Mouse (Mus musculus): ENCODE measurements around the gene Top3a.
"Not testable (repeated sequence)": the region's sequence is repeated elsewhere in the genome, so short reads cannot be mapped to it uniquely, and the experiment has no call there.

Top3a gene

DNA sequence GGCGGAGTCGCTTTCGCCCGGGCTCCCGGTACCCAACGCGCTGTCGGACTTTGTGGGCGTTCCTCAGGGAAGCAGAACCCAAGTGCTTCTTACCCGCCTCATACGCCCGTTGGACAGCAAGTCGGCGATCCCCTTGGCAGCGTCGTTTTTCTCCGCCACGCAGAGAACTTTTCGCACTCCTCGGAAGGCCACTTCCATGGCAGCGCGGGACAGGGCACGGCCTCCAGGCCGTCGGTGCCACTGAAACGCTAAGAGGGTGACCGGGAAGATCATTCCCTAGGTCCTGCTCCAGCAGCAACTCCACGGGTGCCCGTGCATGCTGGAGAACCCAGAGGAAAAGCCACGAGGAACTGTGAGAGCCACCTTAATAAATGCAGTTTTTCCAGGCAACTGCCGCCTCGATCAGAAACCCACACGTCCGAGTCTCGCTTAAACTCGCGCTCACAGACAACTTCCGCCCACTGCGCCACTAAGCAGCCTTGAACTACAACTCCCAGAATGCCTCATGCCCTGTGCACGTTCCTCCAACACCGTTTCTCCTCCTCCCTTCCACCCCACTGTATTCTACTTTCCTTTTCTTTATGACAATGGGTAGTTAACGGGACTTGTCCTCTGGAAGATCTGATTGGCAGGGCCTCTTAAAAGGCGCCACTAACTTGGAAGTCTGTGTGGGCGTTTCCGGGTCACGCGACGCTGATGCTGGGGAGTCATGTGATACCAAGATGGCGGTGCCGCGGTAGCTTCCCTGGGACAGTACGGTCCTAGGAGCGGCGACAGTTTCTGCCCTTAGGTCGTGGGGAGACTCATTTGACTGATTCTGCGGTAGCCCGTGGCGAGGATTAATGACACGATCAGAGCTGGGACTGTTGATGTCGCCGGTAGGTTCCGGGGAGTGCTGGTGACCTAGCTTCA, at the start of gene Top3a, which contains the start of gene Smcr8:
TSS of gene Top3a (minus strand) at position 537 of the 912 bp plus-strand sequence.
TSS of gene Smcr8 (plus strand) at position 696 of the 912 bp plus-strand sequence.
- peak; percentile 69 for DNase-seq

DNA sequence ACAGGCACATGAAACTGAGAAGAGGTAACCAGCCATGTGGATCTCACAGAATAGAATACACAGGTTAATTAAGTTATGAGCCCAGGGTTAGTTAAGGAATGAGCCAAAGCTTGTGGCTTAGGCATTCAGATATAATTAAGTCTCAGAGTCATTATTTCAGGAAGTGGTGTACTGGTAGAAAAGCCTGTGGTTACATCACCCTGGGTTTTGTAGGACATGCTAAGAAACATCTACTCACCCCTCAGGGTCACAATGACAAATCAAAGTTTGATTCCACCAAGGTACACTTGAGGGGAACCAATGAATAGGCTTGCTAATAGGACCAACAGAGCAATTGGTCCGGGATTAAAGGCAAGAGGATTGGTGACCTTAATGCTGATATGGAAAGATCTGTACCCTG, 49.5 kb upstream of the Top3a start:
- DNase-seq: no peak

DNA sequence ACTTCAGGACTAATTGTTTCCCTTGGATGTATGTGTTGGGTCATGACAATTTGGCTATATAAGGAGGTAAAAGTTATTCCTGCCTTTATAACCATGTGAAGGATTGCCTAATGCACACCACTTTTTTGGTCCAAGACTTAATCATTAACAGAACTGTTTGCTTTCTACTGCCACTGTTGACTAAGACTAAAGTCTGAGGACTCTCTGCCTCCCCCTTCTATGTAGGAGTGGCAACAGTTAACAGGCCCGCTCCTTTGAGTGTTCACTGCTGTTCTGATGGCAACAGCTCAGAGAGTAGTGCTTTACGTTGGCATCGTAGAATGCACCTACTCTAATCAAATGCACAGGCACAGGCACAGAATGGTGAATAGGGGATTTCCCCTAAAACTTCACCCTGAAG, 48.0 kb upstream of the Top3a start:
- DNase-seq: no peak

DNA sequence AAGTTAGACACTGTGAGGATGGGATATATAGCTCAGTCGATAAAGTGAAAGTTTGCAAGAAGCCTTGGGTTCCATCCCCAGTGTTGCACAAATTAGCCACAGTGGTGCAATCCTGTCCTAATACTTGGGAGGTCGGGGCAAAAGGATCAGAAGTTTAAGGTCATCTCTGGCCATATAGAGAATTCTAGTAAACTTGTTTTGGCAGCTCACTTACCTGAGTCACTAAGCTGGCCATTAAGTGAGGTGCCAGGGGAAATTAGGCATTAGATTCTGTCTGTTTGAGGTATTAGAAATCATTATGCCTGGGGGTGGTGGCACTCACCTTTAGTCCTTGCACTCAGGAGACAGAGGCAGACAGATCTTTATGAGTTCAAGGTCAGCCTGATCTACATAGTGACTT, 46.6 kb upstream of the Top3a start:
- DNase-seq: no peak

DNA sequence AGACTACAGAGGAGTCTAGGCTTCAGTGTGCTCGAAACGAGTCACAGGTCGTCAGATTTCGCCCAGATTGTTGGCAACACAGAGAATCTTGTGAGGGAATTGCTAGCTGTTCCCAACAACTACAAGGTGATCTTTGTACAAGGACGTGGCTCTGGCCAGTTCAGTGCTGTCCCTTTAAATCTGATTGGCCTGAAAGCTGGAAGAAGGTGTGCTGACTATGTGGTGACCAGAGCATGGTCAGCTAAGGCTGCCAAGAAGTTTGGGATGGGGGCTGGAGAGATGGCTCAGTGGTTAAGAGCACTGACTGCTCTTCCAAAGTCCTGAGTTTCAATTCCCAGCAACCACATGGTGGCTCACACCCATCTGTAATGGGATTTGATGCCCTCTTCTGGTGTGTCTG, 39.2 kb upstream of the Top3a start:
- DNase-seq: no peak

DNA sequence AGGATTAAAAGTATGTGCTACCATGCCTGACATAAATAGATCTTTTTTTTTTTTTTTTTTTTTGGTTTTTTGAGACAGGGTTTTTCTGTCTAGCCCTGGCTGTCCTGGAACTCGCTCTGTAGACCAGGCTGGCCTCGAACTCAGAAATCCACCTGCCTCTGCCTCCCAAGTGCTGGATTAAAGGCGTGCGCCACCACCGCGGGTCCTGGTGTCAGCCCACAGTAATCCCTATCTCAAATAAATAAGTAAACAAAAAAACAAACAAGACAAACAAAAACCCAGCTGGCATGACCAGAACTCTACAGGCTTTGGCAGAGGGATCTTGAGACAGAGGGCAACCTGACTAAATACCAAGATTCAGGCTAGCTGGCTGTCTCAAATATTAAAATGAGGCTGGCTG, 34.5 kb upstream of the Top3a start, which contains the start of gene Shmt1:
TSS of gene Shmt1 (minus strand) at position 101 of the 400 bp plus-strand sequence.
- not testable (repeated sequence) for DNase-seq

DNA sequence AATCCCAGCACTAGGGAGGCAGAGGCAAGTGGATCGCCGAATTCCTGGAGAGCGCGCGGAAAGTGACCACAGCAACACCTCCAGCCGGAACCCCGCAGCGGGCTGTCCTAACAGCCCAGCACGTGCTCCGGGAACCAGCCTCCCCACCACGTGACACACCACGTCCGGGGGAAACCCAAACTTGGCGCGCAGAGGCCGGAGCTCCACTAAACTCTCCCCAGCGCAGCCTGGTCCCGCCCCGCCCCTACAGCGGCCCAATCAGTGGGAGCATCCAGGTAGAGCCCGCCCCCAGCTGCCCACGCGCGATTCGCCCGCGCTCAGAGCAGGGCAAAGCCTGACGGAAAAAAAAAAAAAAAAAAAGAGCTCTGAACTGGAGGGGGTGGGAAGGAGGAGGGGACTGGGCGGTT, 33.9 kb upstream of the Top3a start:
- peak; percentile 77 for DNase-seq

DNA sequence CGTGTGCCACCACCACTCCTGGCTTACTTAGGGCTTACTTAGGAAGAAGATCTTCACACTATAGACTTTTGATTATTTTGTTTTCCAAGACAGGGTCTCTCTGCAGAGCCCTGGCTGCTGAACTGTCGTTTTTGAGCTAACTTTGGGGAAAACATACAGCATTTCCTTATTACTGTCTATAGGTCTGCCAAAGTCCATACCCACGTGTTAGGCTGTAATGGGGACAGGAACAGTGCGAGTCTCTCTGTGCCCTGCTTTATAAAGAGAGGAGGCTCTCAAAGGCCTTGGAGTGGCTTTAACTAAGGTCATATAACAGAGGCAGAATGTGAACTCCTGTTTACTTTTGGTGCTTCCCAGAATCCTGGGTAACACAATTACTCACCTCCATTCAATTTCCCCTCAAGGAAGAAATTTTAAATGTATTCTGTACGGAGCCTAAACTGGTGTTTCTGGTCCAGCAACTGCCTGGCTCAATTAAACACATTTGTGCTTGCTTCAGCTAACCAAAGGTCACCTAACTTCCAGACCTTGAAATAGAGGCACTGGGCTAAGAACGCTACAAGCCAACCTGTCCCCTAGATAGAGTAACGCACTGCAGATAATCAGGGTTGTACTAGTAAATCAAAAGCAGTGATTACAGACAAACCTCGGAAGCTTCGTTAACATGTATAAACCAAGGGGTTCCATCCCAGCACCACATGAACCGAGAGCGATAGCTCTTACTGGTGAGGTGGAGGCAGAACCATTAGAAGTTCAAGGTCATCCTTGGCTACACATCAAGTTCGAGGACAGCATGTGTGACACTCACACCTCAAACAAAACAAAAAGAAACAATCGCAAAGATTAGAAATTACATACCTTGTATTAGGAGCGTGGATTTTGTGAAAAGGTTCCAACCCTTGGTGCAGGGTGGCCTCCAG, 33.1 kb upstream of the Top3a start:
- no peak for DNase-seq

DNA sequence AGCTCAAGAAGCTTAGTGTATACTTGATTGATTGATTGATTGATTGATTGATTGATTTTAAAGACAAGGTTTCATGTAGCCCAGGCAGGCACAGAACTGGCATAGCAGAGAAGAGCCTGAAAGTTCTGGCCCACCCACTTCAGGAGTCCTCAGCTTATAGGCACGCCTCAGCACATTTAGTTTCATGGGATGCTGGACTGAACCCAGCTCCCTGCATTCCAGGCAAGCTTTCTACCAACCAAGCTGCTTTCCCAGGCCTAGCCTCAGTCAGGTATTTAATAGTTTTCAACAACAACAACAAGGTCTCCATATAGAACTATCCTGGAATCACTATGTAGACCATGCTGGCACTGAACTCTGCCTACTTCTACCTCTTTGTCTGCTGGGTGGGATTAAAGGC, 32.4 kb upstream of the Top3a start:
- DNase-seq: no peak

DNA sequence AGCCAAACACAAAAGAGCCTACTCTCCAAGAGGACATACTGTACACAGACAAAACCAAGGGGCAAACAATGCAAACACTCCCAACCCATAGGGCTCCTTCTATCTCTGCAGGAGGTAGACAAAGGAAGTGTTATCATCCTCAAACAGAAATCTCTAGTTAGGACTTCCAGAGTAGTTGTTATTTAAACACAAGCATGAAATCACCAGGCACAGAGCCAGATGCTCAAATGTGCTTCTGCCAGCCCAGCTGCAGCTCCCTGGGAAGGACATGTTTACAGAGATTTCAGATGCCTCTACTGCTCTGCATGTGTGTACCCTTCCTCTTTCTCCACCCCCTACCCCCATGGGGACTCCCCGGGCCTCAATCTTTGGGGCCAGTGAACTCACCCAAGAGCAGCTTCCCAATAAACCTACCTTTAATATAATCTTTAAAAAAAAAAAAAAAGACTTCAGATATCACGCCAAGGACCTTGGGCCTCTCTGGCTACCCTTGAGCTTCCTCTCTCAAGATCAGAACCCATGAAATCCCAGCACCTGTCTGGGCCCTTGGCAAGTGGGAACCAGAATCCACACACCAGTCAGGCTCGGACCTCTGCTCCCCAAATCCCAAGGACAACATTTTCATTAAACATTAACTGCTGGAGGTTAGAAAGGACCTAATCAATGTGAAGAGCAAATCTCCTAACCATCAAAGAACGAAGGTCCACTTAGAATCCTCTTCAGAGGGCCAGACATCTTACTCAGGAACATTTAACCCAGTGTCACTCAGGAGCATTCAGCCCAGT, 31.3 kb upstream of the Top3a start:
- no peak for DNase-seq

DNA sequence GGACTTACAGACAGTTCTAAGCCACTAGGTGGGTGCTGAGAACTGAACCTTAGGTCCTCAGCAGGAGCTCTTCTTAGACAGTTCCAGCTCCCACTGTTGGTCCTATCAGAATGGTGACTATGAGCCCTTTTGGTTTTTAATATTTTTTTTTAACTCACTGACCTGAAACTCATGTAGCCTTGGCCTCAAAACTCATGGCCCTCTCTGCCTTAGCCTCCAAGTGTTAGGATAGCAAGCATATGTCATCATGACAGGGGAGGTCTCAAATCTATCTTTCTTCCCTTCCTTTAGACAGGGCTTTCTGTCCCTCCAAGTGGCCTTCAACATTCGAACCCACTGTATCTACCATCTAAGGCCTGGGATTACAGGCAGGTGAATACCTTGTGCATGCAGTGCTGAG, 23.7 kb upstream of the Top3a start:
- no peak for DNase-seq

DNA sequence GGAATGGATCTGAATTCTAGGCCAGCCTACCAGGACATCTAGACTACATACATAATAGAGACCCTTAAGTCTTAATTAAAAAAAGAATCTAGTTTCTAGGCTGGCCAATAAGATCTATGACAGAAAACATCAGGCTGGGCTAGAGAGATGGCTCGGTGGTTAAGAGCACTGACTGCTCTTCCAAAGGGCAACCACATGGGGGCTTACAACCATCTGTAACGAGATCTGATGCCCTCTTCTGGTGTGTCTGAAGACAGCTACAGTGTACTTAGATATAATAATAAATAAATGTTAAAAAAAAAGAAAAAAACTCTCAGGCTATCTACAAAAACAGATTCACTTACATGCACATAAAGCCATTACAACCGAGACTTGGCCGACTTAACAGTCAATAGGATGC, 22.8 kb upstream of the Top3a start:
- DNase-seq: no peak

DNA sequence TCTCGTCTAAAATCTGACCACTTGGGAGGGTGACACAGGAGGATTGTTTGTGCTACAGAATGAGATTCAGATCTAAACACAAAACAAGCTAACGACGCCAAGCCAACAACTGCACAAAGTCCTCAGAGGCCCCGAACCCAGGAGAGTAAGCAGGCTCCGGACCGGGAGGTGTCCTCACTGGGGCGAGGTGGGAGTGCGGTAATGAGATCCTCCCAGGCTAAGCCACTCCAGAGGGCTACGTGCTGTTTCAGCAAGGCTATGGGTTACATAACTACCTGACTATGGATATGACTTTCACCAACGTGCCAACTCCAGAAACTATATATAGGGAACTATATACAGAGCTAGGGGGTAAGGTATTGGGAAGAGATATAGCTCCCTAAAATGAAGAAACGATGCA, 19.2 kb upstream of the Top3a start:
- DNase-seq: no peak

DNA sequence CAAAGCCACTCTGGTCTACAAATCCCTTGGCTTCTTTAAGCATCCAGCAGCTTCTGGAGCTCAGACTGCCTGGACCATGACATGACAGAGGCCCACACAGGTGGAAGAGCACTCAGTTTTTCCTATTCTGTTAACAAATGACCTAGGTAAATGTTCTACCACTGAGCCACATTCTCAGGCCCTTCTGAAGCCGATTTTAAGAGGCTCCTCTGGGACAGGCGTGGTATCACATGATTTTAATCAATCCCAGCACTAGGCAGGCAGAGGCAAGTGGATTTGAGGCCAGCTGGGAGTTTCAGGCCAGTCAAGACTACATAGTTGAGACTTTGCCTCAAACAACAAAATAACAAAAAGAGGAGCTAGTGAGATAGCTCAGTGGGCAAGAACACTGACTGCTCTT, 13.3 kb upstream of the Top3a start:
- no peak for DNase-seq

DNA sequence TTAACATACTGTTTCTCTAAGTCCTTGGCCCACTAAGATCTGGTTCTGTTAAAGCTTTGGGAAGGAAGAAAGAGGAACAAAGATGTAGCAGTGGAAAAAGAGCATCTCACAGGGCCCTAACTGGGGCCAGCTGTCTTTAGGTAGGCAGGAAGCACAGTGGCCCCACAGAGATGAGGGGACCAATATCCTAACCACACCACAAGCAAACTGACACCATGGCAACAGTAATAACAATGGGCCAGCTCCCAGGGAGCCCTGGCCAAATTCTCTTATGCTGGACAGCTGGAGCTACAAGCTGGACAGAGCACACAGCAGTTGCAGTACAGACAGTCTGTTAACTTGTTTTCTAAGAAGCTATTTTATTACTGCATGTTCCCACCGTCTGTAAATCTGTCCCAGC, 10.4 kb upstream of the Top3a start:
- DNase-seq: no peak

DNA sequence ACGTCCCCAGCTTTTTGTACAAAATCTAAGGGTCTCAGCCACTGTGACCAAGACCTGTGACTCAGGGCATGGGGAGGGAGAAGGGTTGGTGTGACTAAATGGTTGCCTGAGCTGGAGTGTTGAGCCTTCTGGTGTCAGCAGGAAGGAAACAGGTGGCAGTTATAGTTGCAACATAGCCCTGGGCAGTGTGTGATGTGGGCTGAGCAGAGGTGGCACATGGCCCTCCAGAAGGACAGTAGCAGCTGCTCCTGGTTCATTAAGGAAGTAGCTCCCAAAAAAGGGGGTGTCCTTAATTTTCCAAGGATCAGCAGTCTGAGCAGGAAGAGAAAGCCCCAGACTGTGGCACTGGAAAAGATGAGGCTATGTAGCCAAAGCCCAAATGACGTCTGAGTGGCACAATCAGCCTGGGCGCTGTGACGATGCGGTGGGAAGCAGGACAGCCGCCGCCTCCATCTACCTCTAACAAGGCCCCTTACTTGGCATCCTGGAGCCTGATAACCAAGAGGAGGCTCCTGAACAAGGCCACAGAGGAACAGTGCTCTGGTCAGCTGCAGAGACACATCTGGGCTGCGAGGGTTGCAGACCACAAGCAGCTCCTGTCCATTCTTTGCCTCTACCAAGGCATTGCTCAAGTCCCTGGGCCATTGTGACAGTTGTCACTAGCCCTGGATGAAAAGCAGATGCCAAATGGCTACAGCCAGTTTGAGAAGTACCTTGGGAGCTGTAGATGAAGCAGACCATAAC, 7.2 kb upstream of the Top3a start:
- DNase-seq: no peak

DNA sequence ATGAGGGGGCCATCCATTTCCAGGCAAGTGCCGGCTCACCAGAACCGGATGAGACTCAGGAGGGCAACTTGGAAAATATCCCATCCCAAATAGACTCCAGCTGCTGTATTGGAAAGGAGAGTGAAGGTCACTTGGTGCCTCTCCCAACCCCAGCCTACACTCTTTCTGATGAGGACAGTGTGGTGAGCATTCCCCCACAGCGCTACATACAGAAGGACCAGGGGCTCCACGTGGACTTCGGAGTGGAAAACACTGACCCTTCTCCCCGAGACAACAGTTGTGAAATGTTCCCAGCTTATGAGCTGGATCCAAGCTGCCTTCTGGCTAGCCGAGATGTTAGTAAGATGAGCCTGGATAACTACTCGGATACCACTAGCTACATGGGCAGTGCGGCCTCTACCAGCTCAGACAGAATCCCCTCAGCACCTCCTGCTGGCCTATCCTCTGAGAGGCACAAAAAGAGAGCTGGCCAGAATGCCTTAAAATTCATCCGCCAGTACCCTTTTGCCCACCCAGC, 2.6 kb upstream of the Top3a start:
- DNase-seq: no peak

DNA sequence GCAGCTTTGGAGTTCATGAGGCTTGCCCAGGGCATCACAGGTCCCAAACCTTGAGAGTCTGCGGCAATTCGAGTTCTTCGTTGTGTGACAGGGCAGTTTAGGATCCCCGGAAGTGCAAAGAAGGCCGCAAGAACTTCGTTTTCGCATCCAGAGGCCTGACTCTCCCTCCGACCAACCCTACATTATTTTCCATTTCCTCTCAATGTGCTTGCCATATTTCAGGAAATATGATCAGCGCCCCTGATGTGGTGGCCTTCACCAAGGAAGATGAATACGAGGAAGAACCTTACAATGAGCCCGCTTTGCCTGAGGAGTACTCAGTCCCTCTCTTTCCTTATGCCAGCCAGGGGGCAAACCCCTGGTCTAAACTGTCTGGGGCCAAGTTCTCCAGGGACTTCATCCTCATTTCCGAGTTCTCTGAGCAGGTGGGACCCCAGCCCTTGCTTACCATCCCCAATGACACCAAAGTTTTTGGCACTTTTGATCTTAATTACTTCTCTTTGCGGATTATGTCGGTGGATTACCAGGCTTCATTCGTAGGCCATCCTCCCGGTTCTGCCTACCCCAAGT, 721 bp upstream of the Top3a start:
- DNase-seq: no peak

DNA sequence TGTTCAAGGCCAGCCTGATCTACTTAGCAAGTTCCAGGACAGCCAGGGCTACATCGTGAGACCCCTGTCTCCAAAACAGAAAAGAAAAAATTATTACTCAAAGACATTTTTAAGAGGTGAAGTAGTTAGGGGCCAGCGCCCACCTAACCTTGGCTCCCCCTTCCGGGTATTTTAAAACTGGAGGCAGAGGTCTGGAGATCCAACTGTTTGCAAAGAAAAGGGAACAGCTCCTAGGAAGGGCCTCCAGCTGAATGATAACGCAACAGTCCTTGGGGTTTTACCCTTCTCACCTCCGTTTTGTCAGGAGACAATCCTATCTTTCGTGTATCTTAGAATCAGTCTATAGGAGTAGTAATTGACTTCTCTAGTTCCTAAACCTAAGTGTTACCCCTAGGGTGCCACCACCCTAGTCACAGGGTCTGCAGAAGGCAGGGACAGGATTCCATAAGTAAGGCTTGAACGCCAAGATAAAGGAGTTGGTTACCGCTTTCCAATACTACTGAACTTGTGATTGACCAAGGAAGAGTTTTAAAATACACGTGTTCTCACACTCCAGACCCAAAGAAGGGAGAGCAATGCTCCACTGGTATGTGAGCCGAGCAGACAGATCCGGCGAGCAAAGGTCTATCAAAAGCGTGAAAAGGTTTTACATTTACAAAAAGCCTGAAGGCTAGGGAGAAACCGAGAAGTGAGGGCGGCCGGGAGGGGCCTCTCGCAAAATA, 897 bp downstream of the Top3a start:
- no peak for DNase-seq

DNA sequence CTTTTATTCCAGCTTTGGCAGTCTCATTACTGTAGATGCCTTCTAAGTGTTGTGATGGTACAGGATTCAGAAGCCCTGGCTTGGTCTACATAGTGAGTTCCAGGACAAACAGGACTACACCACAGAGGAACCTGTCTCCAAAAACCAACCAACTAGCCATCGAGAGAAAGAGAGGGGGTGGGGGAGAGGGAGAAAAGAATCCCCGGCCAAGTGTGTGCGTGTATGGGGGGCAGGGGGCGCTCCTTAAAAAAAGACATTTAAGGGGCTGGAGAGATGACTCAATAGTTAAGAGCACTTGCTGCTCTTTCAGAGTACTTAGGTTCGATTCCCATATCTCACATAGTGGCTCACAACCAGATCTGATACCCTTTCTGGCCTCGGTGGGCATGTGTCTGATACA, 1.6 kb downstream of the Top3a start:
- DNase-seq: no peak

DNA sequence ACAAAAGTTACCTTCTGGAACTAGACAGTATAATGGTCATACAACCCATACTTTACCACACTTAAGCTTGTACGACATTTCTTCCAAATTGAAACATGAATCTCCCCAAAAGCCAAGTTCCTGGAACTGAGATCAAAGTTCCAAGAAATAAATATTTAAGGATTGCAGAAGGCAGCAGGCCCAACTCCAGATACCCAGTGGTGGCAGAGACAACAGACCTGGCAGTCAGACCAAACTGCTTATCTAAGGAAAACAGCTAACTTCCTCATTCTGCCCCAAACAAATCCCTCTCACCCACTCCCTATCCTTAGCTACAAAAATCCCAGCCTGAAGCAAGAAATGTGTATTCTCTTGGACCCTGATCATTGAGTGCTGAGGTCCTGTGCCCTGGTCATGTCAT, 2.3 kb downstream of the Top3a start:
- no peak for DNase-seq

All from cerebellum, adult 11 months (tissue).